In the genomic region with DNA sequence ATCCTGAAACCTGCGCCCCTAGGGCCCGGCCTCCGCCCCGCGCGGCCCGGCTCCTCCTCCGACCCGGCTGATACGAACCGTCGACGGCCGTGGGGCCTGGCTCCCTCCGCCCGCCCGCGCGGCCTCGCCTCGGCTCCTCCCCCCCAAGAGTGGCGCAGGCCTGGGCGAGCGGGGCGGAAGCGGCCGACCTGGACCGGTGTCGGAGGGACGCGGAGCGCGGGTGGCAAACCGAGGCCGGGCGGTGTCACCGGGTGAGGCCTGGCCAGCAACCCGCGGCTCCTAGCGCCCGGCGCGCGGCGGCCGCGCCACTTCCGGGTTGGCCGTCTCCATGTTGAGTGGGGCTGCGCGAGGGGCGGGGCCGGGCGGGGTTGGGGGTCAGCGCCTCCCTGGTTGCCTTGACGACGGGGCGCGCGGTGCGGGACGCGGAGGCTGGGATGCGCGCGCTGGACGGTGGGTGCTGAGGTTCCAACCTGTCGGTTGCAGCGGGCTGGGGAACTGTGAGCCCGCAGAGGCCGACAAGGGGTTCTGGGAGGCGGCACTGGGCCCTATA, we compare ENCODE assay signal across 8 mouse cellular contexts. TPM values are rescaled to one million over a fixed set of nuclear protein-coding genes. Genes with fewer than 3 reads are reported as not detected.
DNase-seq lines count a peak whose midpoint lies in the region; ATAC-seq lines count a peak whose summit lies in the region.

Rab11fip2 (minus strand) TSS at position 333 of the 550 bp plus-strand sequence.

- peak; percentile 71 for DNase-seq in 416B (ENCODE audit: low read depth)
- peak; percentile 73 to 76 for DNase-seq in adrenal gland, postnatal 4 days (ENCODE audit: low spot score in 2 of 2)
- peak; percentile 81 for DNase-seq in heart, adult 8-10 months (ENCODE audit: low spot score)
- DNase-seq in kidney, adult 9 months: peak; percentile 84
- DNase-seq in spleen, adult 18-20 months: peak; percentile 78 to 84

- under 1% methylated on average over 68 of the region's 72 CpGs for WGBS in embryonic facial prominence, embryonic 13.5 days
- under 1% methylated on average over 52 of the region's 72 CpGs for WGBS in limb, embryonic 13.5 days
- under 1% methylated on average over 47 of the region's 72 CpGs for WGBS in midbrain, embryonic 15.5 days

- peak within 1 kb of the TSS; percentile 74 for H3K4me2 ChIP-seq in embryonic facial prominence, embryonic 13.5 days
- H3K4me2 ChIP-seq in limb, embryonic 13.5 days (replicated peaks): peak within 1 kb of the TSS; percentile 77
- H3K4me2 ChIP-seq in midbrain, embryonic 15.5 days: peak within 1 kb of the TSS; percentile 67

- peaks cover 26% of the 10 kb centered on the region for H3K4me1 ChIP-seq in embryonic facial prominence, embryonic 13.5 days
- peaks cover 33% of the 10 kb centered on the region for H3K4me1 ChIP-seq in limb, embryonic 13.5 days
- peaks cover 26% of the 10 kb centered on the region for H3K4me1 ChIP-seq in midbrain, embryonic 15.5 days

- H3K27me3 ChIP-seq in embryonic facial prominence, embryonic 13.5 days: no peaks in the 10 kb centered on the region
- H3K27me3 ChIP-seq in limb, embryonic 13.5 days: no peaks in the 10 kb centered on the region
- H3K27me3 ChIP-seq in midbrain, embryonic 15.5 days (replicated peaks): no peaks in the 10 kb centered on the region

- H3K9ac ChIP-seq in embryonic facial prominence, embryonic 13.5 days: peak within 1 kb of the TSS; percentile 94
- peak within 1 kb of the TSS; percentile 90 for H3K9ac ChIP-seq in limb, embryonic 13.5 days
- H3K9ac ChIP-seq in midbrain, embryonic 15.5 days: peak within 1 kb of the TSS; percentile 94

- peak within 1 kb of the TSS; percentile 79 for H3K4me3 ChIP-seq in embryonic facial prominence, embryonic 13.5 days
- peak within 1 kb of the TSS; percentile 78 for H3K4me3 ChIP-seq in limb, embryonic 13.5 days
- peak within 1 kb of the TSS; percentile 94 for H3K4me3 ChIP-seq in midbrain, embryonic 15.5 days

- no peaks in the 10 kb centered on the region for H3K9me3 ChIP-seq in embryonic facial prominence, embryonic 13.5 days
- H3K9me3 ChIP-seq in limb, embryonic 13.5 days: no peaks in the 10 kb centered on the region
- H3K9me3 ChIP-seq in midbrain, embryonic 15.5 days: no peaks in the 10 kb centered on the region

- no peaks in the 10 kb centered on the region for H3K36me3 ChIP-seq in embryonic facial prominence, embryonic 13.5 days
- no peaks in the 10 kb centered on the region for H3K36me3 ChIP-seq in limb, embryonic 13.5 days
- H3K36me3 ChIP-seq in midbrain, embryonic 15.5 days (replicated peaks): no peaks in the 10 kb centered on the region

- H3K27ac ChIP-seq in embryonic facial prominence, embryonic 13.5 days: peak within 1 kb of the TSS; percentile 90
- peak within 1 kb of the TSS; percentile 88 for H3K27ac ChIP-seq in limb, embryonic 13.5 days
- H3K27ac ChIP-seq in midbrain, embryonic 15.5 days: peak within 1 kb of the TSS; percentile 94

- peak; percentile 87 for ATAC-seq in embryonic facial prominence, embryonic 13.5 days (ENCODE audit: insufficient number of reproducible peaks, insufficient read depth, low FRiP score, low TSS enrichment, low read depth)
- ATAC-seq in limb, embryonic 13.5 days (ENCODE audit: low FRiP score, low read depth): peak; percentile 93
- peak; percentile 98 for ATAC-seq in midbrain, embryonic 15.5 days (replicated peaks)

RNA-seq across cellular contexts. Expression of gene Rab11fip2, which starts in this region (rescaled TPM):
- total RNA-seq in adrenal gland, postnatal 4 days (2021): 10 to 100 TPM; 27.2 to 30.7 TPM
- polyA plus RNA-seq in embryonic facial prominence, embryonic 13.5 days (2015; fragmentation: Nextera tagmentation; extraction: Ambion mirVana): 8.6 and 9.6 TPM in 2 replicates
- 10 to 100 TPM in 1 of 4 experiments, 1 to 10 TPM in 3; 7.8 to 11.4 (median 9.9) TPM for total RNA-seq in heart, adult 8-10 months (2022)
- polyA plus RNA-seq in limb, embryonic 13.5 days (2015; fragmentation: Nextera tagmentation; extraction: Ambion mirVana): 7.8 and 8.1 TPM in 2 replicates
- polyA plus RNA-seq in midbrain, embryonic 15.5 days (2015; fragmentation: Nextera tagmentation; extraction: Ambion mirVana): 10.9 and 12.5 TPM in 2 replicates

Comparison
In these comparisons a context has a peak if more than half of its experiments do, and no peak if none do; other contexts are left out.
1. Peak in every context shown above with its lines: DNase-seq, ATAC-seq, H3K4me3 ChIP-seq and H3K27ac ChIP-seq.